Mouse (Mus musculus): Measurements from ENCODE around the gene Gtpbp3. TPM values are rescaled to one million over a fixed set of nuclear protein-coding genes. Genes with fewer than 3 reads are reported as not detected.
"Not testable (repeated sequence)": the region's sequence is repeated elsewhere in the genome, so short reads cannot be mapped to it uniquely, and the experiment has no call there.

Gtpbp3 gene
- polyA plus RNA-seq, 1 experiment from 2014 or later = 44.1 TPM

DNA sequence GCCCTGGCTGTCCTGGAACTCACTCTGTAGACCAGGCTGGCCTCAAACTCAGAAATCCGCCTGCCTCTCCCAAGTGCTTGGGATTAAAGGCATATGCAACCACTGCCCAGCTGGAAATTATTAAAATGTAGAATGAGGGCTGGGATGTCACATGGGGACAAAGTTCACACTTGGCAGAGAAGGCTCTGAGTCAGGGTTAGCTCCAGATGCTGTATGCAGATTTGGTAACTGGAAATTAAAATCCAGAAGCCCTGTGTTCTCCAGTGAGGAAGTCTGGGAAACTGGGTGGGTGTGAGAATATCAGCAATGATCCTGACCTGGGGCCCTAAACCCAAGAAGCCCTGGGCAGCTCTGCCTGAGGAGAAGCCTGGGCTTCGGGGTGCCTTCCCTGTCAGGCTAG is 21.4 kb downstream of the Gtpbp3 start:
- no peak for DNase-seq (ENCODE audit: low read depth, low spot score)
- ChIA-PET POLR2A (interaction anchor here (0.5 to 0.8 kb wide), 2 partner anchors 45 to 97 kb away, joined by 3 to 4 read pairs; partner anchors contain the start of gene Mrpl34), CTCF (interaction anchor here (0.9 to 4.0 kb wide), 4 partner anchors 9 to 13 kb away, joined by 3 to 22 read pairs (median 9); no protein-coding TSS in a partner anchor)
- H3K27me3 ChIP-seq = peaks cover 24% of the 10 kb centered on the region
- in situ Hi-C loops (cut with MboI; ENCODE audit: low pct_unique_long_range_greater_than_20kb) = no loop called here
- no peak for TF ChIP-seq CTCF (IDR thresholded peaks at IDR 0.05)
- no peak for ATAC-seq

GRCm38 (mm10) chr8:71511644-71512043 is 23.7 kb downstream of the Gtpbp3 start, which contains the start of gene Plvap:
Gene Plvap (minus strand): TSS chr8:71511752.
- POLR2A ChIA-PET = interaction anchor here (0.7 kb wide), 1 partner anchor 58 kb away, joined by 3 read pairs; no protein-coding TSS in a partner anchor
- H3K27me3 ChIP-seq = peaks cover 24% of the 10 kb centered on the region
- DNase-seq (ENCODE audit: low read depth, low spot score) (no peak), ATAC-seq (no peak)
- TF ChIP-seq CTCF (IDR thresholded peaks at IDR 0.05) = no peak
- in situ Hi-C loops (cut with MboI; ENCODE audit: low pct_unique_long_range_greater_than_20kb) = no loop called here
- CTCF ChIA-PET = interaction anchor here (1.1 kb wide), 1 partner anchor 15 kb away, joined by 3 read pairs; no protein-coding TSS in a partner anchor

- ChIA-PET POLR2A (no interaction called here), CTCF (no interaction called here)
- DNase-seq (ENCODE audit: low read depth, low spot score) = no peak
- TF ChIP-seq CTCF (IDR thresholded peaks at IDR 0.05) = no peak
- peaks cover 16% of the 10 kb centered on the region for H3K27me3 ChIP-seq
- in situ Hi-C loops (cut with MboI; ENCODE audit: low pct_unique_long_range_greater_than_20kb) = no loop called here
- ATAC-seq = no peak
These were observed 25.3 kb downstream of the Gtpbp3 start for GRCm38 (mm10) chr8:71513018-71513754.

GRCm38 (mm10) chr8:71515043-71515442 is 27.1 kb downstream of the Gtpbp3 start:
- no peak for TF ChIP-seq CTCF (IDR thresholded peaks at IDR 0.05)
- DNase-seq (ENCODE audit: low read depth, low spot score) (no peak), ATAC-seq (no peak)
- in situ Hi-C loops (cut with MboI; ENCODE audit: low pct_unique_long_range_greater_than_20kb) = no loop called here
- POLR2A ChIA-PET = no interaction called here
- CTCF ChIA-PET = no interaction called here
- peaks cover 12% of the 10 kb centered on the region for H3K27me3 ChIP-seq

DNA sequence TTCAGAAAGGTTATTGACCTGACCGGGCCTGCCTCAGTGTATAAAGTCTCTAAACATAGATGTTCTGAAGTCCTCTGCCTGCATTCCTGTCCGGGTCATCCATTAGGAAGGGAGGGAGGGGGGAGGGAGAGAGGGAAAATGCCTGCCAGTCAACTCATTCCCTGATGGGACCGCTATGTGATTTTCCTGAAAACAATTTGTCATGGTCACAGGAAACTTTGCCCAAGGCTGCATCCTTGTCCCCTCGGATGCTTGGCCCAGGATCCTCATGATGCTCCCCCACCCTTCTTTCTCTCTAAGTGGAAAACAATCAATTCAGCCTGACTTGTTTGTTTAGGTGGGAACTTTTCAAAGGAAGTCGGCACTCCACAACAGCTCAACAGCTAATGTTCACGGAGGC is 28.9 kb downstream of the Gtpbp3 start:
- POLR2A ChIA-PET = interaction anchor here (0.7 kb wide), 1 partner anchor 20 kb away, joined by 3 read pairs; no protein-coding TSS in a partner anchor
- ATAC-seq = no peak
- no peak for DNase-seq (ENCODE audit: low read depth, low spot score)
- no peak for TF ChIP-seq CTCF (IDR thresholded peaks at IDR 0.05)
- no peaks in the 10 kb centered on the region for H3K27me3 ChIP-seq
- in situ Hi-C loops (cut with MboI; ENCODE audit: low pct_unique_long_range_greater_than_20kb) = no loop called here
- CTCF ChIA-PET = interaction anchor here (0.6 kb wide), 1 partner anchor 23 kb away, joined by 3 read pairs; no protein-coding TSS in a partner anchor

- in situ Hi-C loops (cut with MboI; ENCODE audit: low pct_unique_long_range_greater_than_20kb); H3K27me3 ChIP-seq; DNase-seq (ENCODE audit: low read depth, low spot score); ATAC-seq: not testable (repeated sequence)
- CTCF ChIA-PET = interaction anchor here (0.6 to 3.8 kb wide), 17 partner anchors 11 to 76 kb away, joined by 3 to 29 read pairs (median 5); partner anchors contain the start of genes Ano8, Dda1, Mrpl34 and Slc27a1
- POLR2A ChIA-PET = interaction anchor here (0.7 to 0.8 kb wide), 2 partner anchors 23 to 30 kb away, joined by 4 read pairs; no protein-coding TSS in a partner anchor
- TF ChIP-seq CTCF (IDR thresholded peaks at IDR 0.05) = peak; percentile 44
These were observed 31.3 kb downstream of the Gtpbp3 start for GRCm38 (mm10) chr8:71519037-71519825.

DNA sequence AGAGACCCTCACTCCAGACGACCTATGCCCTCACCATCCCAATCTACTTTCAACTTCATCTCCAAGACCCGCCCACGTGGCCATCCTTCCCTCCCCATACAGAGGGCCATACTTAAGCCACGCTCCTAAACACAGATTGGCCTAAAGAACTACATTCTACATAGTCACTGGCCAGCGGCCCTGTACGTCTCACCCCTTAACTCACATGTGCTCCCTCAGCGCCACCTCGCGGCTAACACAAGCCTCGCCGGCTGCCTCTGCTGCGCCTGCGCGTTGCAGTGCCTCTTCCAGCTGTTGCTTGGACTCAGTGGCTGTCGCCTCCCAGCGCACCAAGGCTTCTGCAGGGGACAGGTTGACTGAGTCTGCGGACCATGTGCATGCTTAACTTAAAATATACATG is 33.7 kb downstream of the Gtpbp3 start:
- no peaks in the 10 kb centered on the region for H3K27me3 ChIP-seq
- in situ Hi-C loops (cut with MboI; ENCODE audit: low pct_unique_long_range_greater_than_20kb) = loop anchor here (5.0 kb wide), 2 partner anchors 34 to 79 kb away; partner anchors contain the start of genes Ano8 and Gtpbp3
- ATAC-seq (peak; percentile 96), DNase-seq (ENCODE audit: low read depth, low spot score) (peak; percentile 66)
- CTCF ChIA-PET = interaction anchor here (1.1 to 3.8 kb wide), 7 partner anchors 9 to 130 kb away, joined by 3 to 29 read pairs (median 11); partner anchors contain the start of gene Mrpl34
- peak; percentile 99 for TF ChIP-seq CTCF (IDR thresholded peaks at IDR 0.05)
- POLR2A ChIA-PET = no interaction called here

- H3K27me3 ChIP-seq = no peaks in the 10 kb centered on the region
- TF ChIP-seq CTCF (IDR thresholded peaks at IDR 0.05) = no peak
- ChIA-PET CTCF (interaction anchor here (1.1 kb wide), 1 partner anchor 30 kb away, joined by 3 read pairs; no protein-coding TSS in a partner anchor), POLR2A (interaction anchor here (0.7 kb wide), 2 partner anchors 37 to 63 kb away, joined by 3 read pairs; partner anchors contain the start of gene Gtpbp3)
- DNase-seq (ENCODE audit: low read depth, low spot score) = no peak
- in situ Hi-C loops (cut with MboI; ENCODE audit: low pct_unique_long_range_greater_than_20kb) = no loop called here
- no peak for ATAC-seq
These were observed 37.5 kb downstream of the Gtpbp3 start, which contains the start of gene Ccdc194 for GRCm38 (mm10) chr8:71525226-71526050. Gene Ccdc194 (minus strand): TSS chr8:71525711.

GRCm38 (mm10) chr8:71526272-71526671 is 38.4 kb downstream of the Gtpbp3 start:
- H3K27me3 ChIP-seq = no peaks in the 10 kb centered on the region
- no peak for ATAC-seq
- POLR2A ChIA-PET = interaction anchor here (0.6 to 0.7 kb wide), 2 partner anchors 62 to 180 kb away, joined by 3 read pairs; no protein-coding TSS in a partner anchor
- in situ Hi-C loops (cut with MboI; ENCODE audit: low pct_unique_long_range_greater_than_20kb) = no loop called here
- CTCF ChIA-PET = no interaction called here
- TF ChIP-seq CTCF (IDR thresholded peaks at IDR 0.05) = no peak
- no peak for DNase-seq (ENCODE audit: low read depth, low spot score)
